Mouse (Mus musculus): ENCODE measurements around the gene Hoxb9. TPM values are rescaled to one million over a fixed set of nuclear protein-coding genes. Genes with fewer than 3 reads are reported as not detected.

Gene Hoxb9
- polyA plus RNA-seq, 1 experiment from 2014 or later: 21.5 TPM

- 14% methylated on average over 23 of the region's 23 CpGs for WGBS
- H3K27me3 ChIP-seq (ENCODE audit: insufficient read depth, low read length): no peaks in the 10 kb centered on the region
- H3K4me2 ChIP-seq (replicated peaks; ENCODE audit: low read depth, low read length): peak overlapping the region; percentile 90
- no peaks in the 10 kb centered on the region for H3K9me3 ChIP-seq (ENCODE audit: low read length)
- H3K4me3 ChIP-seq (ENCODE audit: low read length): peak overlapping the region; percentile 71
- ATAC-seq (ENCODE audit: low FRiP score, low TSS enrichment): no peak
- H3K27ac ChIP-seq (ENCODE audit: low read length): peak overlapping the region; percentile 99
- peak overlapping the region; percentile 90 for H3K9ac ChIP-seq (replicated peaks; ENCODE audit: low read length)
- H3K36me3 ChIP-seq (ENCODE audit: insufficient read depth, low read length): peaks cover 5% of the 10 kb centered on the region; the same call in 1 of the 2 replicates
- peaks cover 66% of the 10 kb centered on the region for H3K4me1 ChIP-seq (ENCODE audit: insufficient read depth, low read length)
These were observed 31.3 kb downstream of the Hoxb9 start for GRCm38 (mm10) chr11:96302381-96303150.

- Histone ChIP-seq H3K9ac (replicated peaks; ENCODE audit: low read length) (peak within 1 kb of the TSS; percentile 90), H3K4me1 (ENCODE audit: insufficient read depth, low read length) (peaks cover 57% of the 10 kb centered on the region), H3K4me2 (replicated peaks; ENCODE audit: low read depth, low read length) (peak within 1 kb of the TSS; percentile 90), H3K9me3 (ENCODE audit: low read length) (no peaks in the 10 kb centered on the region), H3K27me3 (ENCODE audit: insufficient read depth, low read length) (no peaks in the 10 kb centered on the region), H3K27ac (ENCODE audit: low read length) (peak within 1 kb of the TSS; percentile 99), H3K36me3 (ENCODE audit: insufficient read depth, low read length) (peaks cover 5% of the 10 kb centered on the region; the same call in 1 of the 2 replicates), H3K4me3 (ENCODE audit: low read length) (peak within 1 kb of the TSS; percentile 71)
- WGBS: under 1% methylated on average over 69 of the region's 69 CpGs
- ATAC-seq (ENCODE audit: low FRiP score, low TSS enrichment): 0 out of 2 replicates have a peak, but pooled peaks have one; percentile 2
These were observed 32.2 kb downstream of the Hoxb9 start, which contains the start of gene Hoxb5 for GRCm38 (mm10) chr11:96303151-96304099. TSS of gene Hoxb5 (plus strand) at chr11:96303336.

- no peaks in the 10 kb centered on the region for H3K9me3 ChIP-seq (ENCODE audit: low read length)
- H3K36me3 ChIP-seq (ENCODE audit: insufficient read depth, low read length): peaks cover 5% of the 10 kb centered on the region; the same call in 1 of the 2 replicates
- H3K4me3 ChIP-seq (ENCODE audit: low read length): peak overlapping the region; percentile 71
- 11% methylated on average over 38 of the region's 38 CpGs for WGBS
- no peaks in the 10 kb centered on the region for H3K27me3 ChIP-seq (ENCODE audit: insufficient read depth, low read length)
- H3K4me2 ChIP-seq (replicated peaks; ENCODE audit: low read depth, low read length): peak overlapping the region; percentile 90
- peak overlapping the region; percentile 90 for H3K9ac ChIP-seq (replicated peaks; ENCODE audit: low read length)
- peak overlapping the region; percentile 99 for H3K27ac ChIP-seq (ENCODE audit: low read length)
- no peak for ATAC-seq (ENCODE audit: low FRiP score, low TSS enrichment)
- peaks cover 67% of the 10 kb centered on the region for H3K4me1 ChIP-seq (ENCODE audit: insufficient read depth, low read length)
These were observed 33.3 kb downstream of the Hoxb9 start for GRCm38 (mm10) chr11:96304381-96305195.

- peaks cover 65% of the 10 kb centered on the region for H3K4me1 ChIP-seq (ENCODE audit: insufficient read depth, low read length)
- peaks cover 3% of the 10 kb centered on the region; the same call in 1 of the 2 replicates for H3K36me3 ChIP-seq (ENCODE audit: insufficient read depth, low read length)
- peak overlapping the region; percentile 90 for H3K9ac ChIP-seq (replicated peaks; ENCODE audit: low read length)
- peak overlapping the region; percentile 99 for H3K27ac ChIP-seq (ENCODE audit: low read length)
- ATAC-seq (ENCODE audit: low FRiP score, low TSS enrichment): no peak
- peak overlapping the region; percentile 90 for H3K4me2 ChIP-seq (replicated peaks; ENCODE audit: low read depth, low read length)
- no peaks in the 10 kb centered on the region for H3K9me3 ChIP-seq (ENCODE audit: low read length)
- 27% methylated on average over 6 of the region's 6 CpGs for WGBS
- H3K27me3 ChIP-seq (ENCODE audit: insufficient read depth, low read length): no peaks in the 10 kb centered on the region
- H3K4me3 ChIP-seq (ENCODE audit: low read length): peak overlapping the region; percentile 71
These were observed 34.4 kb downstream of the Hoxb9 start for GRCm38 (mm10) chr11:96305505-96306182.

GRCm38 (mm10) chr11:96306183-96306907, 35.1 kb downstream of the Hoxb9 start:
- peak overlapping the region; percentile 71 for H3K4me3 ChIP-seq (ENCODE audit: low read length)
- H3K9ac ChIP-seq (replicated peaks; ENCODE audit: low read length): peak overlapping the region; percentile 90
- peak; percentile 35; the same call in 1 of the 2 replicates for ATAC-seq (ENCODE audit: low FRiP score, low TSS enrichment)
- H3K27me3 ChIP-seq (ENCODE audit: insufficient read depth, low read length): no peaks in the 10 kb centered on the region
- H3K4me2 ChIP-seq (replicated peaks; ENCODE audit: low read depth, low read length): peak overlapping the region; percentile 90
- 10% methylated on average over 7 of the region's 7 CpGs for WGBS
- peaks cover 63% of the 10 kb centered on the region for H3K4me1 ChIP-seq (ENCODE audit: insufficient read depth, low read length)
- peak overlapping the region; percentile 99 for H3K27ac ChIP-seq (ENCODE audit: low read length)
- H3K9me3 ChIP-seq (ENCODE audit: low read length): no peaks in the 10 kb centered on the region
- H3K36me3 ChIP-seq (ENCODE audit: insufficient read depth, low read length): no peaks in the 10 kb centered on the region; the same call in 1 of the 2 replicates

GRCm38 (mm10) chr11:96306908-96307269, 35.6 kb downstream of the Hoxb9 start:
- Histone ChIP-seq H3K4me1 (ENCODE audit: insufficient read depth, low read length) (peaks cover 60% of the 10 kb centered on the region), H3K4me2 (replicated peaks; ENCODE audit: low read depth, low read length) (peak overlapping the region; percentile 90), H3K9me3 (ENCODE audit: low read length) (no peaks in the 10 kb centered on the region), H3K4me3 (ENCODE audit: low read length) (peak overlapping the region; percentile 71), H3K27me3 (ENCODE audit: insufficient read depth, low read length) (no peaks in the 10 kb centered on the region), H3K27ac (ENCODE audit: low read length) (peak overlapping the region; percentile 99), H3K36me3 (ENCODE audit: insufficient read depth, low read length) (no peaks in the 10 kb centered on the region; the same call in 1 of the 2 replicates), H3K9ac (replicated peaks; ENCODE audit: low read length) (peak overlapping the region; percentile 90)
- peak; percentile 86 for ATAC-seq (ENCODE audit: low FRiP score, low TSS enrichment)
- WGBS: 6% methylated on average over 13 of the region's 13 CpGs

GRCm38 (mm10) chr11:96308763-96309162, 37.5 kb downstream of the Hoxb9 start:
- H3K4me2 ChIP-seq (replicated peaks; ENCODE audit: low read depth, low read length): peak overlapping the region; percentile 90
- H3K27me3 ChIP-seq (ENCODE audit: insufficient read depth, low read length): no peaks in the 10 kb centered on the region
- 8% methylated on average over 4 of the region's 4 CpGs for whole genome bisulfite sequencing
- peak overlapping the region; percentile 99 for H3K27ac ChIP-seq (ENCODE audit: low read length)
- no peaks in the 10 kb centered on the region; the same call in 1 of the 2 replicates for H3K36me3 ChIP-seq (ENCODE audit: insufficient read depth, low read length)
- H3K9me3 ChIP-seq (ENCODE audit: low read length): no peaks in the 10 kb centered on the region
- H3K4me1 ChIP-seq (ENCODE audit: insufficient read depth, low read length): peaks cover 64% of the 10 kb centered on the region
- peak overlapping the region; percentile 71 for H3K4me3 ChIP-seq (ENCODE audit: low read length)
- peak overlapping the region; percentile 90 for H3K9ac ChIP-seq (replicated peaks; ENCODE audit: low read length)
- no peak for ATAC-seq (ENCODE audit: low FRiP score, low TSS enrichment)

- Histone ChIP-seq H3K27me3 (ENCODE audit: insufficient read depth, low read length) (no peaks in the 10 kb centered on the region), H3K4me3 (ENCODE audit: low read length) (peak overlapping the region; percentile 71), H3K9me3 (ENCODE audit: low read length) (no peaks in the 10 kb centered on the region), H3K4me2 (replicated peaks; ENCODE audit: low read depth, low read length) (peak overlapping the region; percentile 90), H3K4me1 (ENCODE audit: insufficient read depth, low read length) (peaks cover 69% of the 10 kb centered on the region), H3K27ac (ENCODE audit: low read length) (peak overlapping the region; percentile 99), H3K9ac (replicated peaks; ENCODE audit: low read length) (peak overlapping the region; percentile 90), H3K36me3 (ENCODE audit: insufficient read depth, low read length) (no peaks in the 10 kb centered on the region; the same call in 1 of the 2 replicates)
- ATAC-seq (ENCODE audit: low FRiP score, low TSS enrichment): 0 out of 2 replicates have a peak, but pooled peaks have one; percentile 20
- 8% methylated on average over 4 of the region's 4 CpGs for WGBS
These were observed 38.0 kb downstream of the Hoxb9 start for GRCm38 (mm10) chr11:96309288-96309687.

All from kidney, embryonic 16.5 days (tissue).